17 mouse cellular contexts compared by ENCODE assay signal in the genomic region with DNA sequence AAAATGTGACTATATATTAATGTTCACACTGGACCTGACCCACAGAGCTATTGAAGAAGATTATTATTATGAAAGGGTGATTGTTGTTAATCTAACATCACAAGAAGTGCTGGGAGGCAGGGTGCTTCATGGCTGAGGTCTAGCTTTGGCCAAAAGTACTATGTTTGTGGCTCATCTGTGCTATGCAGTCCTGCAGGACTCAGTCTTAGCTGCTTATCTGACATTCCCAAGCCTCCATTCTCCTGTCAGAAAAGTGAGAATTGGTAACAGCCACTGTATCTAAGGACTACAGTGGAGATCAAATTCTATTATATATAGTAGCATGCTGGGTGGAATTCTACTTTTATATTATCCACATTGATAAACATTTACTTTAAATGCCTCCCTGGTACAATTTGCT. TPM values are rescaled to one million over a fixed set of nuclear protein-coding genes. Genes with fewer than 3 reads are reported as not detected.
"Had no signal": no experiment of that assay in that cellular context is flagged by ENCODE, and none has a peak within 500 bp of the region (broad histone marks: within the 10 kb centered on the region; RNA-seq: fewer than 3 reads in every experiment).

No protein-coding gene starts in this region.

- H3K4me2 ChIP-seq: intestine, embryonic 15.5 days; limb, embryonic 13.5 days; lung, embryonic 14.5 days; midbrain, embryonic 13.5 days; neural tube, embryonic 13.5 days had no signal

- DNase-seq: kidney, adult 18-20 months; kidney, adult 9 months; kidney, postnatal 14 days; kidney, postnatal 4 days; retina, postnatal 1 day; thymus, adult 18-20 months; thymus, postnatal 36 days had no signal

- H3K9me3 ChIP-seq: intestine, embryonic 15.5 days; limb, embryonic 10.5 days; limb, embryonic 13.5 days; midbrain, embryonic 13.5 days; neural tube, embryonic 13.5 days had no signal

- H3K36me3 ChIP-seq: intestine, embryonic 15.5 days; limb, embryonic 10.5 days; limb, embryonic 13.5 days; midbrain, embryonic 13.5 days; neural tube, embryonic 13.5 days had no signal

- H3K27me3 ChIP-seq: intestine, embryonic 15.5 days; midbrain, embryonic 13.5 days had no signal

- H3K9ac ChIP-seq: intestine, embryonic 15.5 days; limb, embryonic 13.5 days; lung, embryonic 14.5 days; midbrain, embryonic 13.5 days; neural tube, embryonic 13.5 days had no signal

- ATAC-seq: intestine, embryonic 15.5 days; lung, postnatal 0 days; midbrain, embryonic 13.5 days; midbrain, embryonic 16.5 days had no signal

- H3K27ac ChIP-seq: intestine, embryonic 15.5 days; limb, embryonic 10.5 days; limb, embryonic 13.5 days; macrophage; midbrain, embryonic 13.5 days; neural tube, embryonic 13.5 days had no signal

- H3K4me3 ChIP-seq: intestine, embryonic 15.5 days; limb, embryonic 10.5 days; limb, embryonic 13.5 days; midbrain, embryonic 13.5 days; myocyte; neural tube, embryonic 13.5 days had no signal

- H3K4me1 ChIP-seq: intestine, embryonic 15.5 days; midbrain, embryonic 13.5 days; neural tube, embryonic 13.5 days had no signal

RNA-seq across cellular contexts. Expression of a gene that starts 16.8 kb away (rescaled TPM):
- polyA plus RNA-seq: myocyte had no signal
